Mouse (Mus musculus): ENCODE results near the gene Lgi1.

Lgi1 gene

DNA sequence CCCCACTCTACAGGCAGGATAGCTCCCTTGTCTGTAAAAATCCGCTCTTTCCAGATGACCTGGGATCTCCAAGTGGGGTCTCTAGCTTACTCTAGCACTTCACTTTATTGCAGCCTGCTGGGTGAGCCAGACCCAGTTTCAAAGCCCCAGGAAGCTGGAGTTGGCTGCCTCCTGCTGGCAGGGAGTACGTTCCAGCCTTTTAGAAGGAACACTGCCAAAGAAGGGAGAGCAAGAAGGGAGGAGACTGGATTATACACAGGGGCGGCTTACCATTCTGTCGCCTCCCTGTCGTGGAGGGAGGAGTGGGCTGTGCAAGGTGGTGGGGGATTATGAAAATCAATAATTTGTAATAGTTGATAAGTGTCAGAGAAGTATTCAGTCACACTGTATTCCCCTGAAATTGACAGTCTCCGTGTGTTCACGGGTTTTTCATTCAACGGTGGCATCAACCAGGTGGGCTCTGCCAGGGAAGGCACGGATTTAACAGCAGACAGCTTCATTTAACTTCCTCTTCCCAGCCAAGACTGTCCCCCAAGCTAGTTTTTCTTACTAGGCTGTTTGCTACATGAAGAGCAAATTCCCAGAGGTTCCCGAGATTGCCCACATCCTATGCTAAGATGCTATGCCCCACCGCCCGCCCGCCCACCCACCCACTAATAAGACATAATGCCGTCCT lies 369 bp upstream of the Lgi1 start:
- peak; percentile 85 for DNase-seq

DNA sequence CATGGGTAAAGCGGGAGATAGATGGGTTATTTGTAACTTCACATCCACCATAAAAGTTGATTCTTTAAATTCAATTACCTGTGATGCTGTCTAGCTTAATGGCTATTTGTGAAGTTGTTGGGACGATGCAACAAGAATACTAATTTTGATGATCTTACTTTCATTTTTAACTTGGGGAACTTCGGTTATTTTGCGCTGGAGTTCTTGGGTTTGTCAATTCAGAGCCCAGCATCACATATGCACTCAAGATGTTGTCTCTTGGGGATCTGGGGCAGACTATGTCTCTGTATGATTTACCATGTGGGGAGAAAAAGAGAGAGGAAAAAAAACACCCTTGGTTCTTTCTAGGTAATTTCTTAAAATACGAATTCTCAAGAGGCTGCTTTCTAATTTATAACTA lies 1.4 kb downstream of the Lgi1 start:
- no peak for DNase-seq

DNA sequence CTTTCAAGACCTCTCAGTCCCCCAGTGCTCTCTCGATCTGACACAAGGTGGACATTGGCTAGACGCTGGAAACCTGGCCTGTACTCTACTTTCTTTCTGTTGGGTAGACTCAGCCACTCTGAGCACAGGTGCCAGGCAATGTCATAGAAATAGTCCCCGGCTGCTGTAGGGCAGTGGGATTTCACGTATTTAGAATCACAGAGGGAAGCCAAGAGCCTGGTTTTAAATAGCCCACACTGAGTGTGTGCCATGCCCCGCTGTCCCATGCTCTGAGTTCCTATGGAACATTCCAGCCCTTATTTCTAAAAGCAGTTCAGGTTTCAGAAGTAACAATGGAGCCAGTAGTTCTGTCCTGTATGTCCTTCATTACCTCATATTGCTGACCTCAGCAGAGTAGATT lies 3.1 kb downstream of the Lgi1 start:
- no peak for DNase-seq

DNA sequence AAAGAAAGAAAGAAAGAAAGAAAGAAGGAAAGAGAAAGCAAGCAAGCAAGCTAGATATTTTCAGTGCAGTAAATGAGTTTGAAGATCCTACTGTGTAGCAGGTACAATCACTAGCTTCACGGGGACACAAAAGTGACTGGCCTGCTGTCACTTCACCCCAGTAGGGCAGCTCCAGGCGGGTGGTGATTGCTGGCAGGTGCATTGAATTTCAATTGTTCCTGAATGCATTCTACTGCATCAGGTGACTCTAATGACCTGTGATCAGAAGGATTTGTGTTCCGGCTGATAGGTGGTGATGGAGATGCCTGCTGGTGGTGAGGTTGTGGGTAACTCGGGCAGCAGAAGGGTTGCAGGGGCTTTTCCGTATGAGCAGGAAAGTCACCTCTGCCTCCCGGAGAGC lies 6.7 kb downstream of the Lgi1 start:
- no peak for DNase-seq

DNA sequence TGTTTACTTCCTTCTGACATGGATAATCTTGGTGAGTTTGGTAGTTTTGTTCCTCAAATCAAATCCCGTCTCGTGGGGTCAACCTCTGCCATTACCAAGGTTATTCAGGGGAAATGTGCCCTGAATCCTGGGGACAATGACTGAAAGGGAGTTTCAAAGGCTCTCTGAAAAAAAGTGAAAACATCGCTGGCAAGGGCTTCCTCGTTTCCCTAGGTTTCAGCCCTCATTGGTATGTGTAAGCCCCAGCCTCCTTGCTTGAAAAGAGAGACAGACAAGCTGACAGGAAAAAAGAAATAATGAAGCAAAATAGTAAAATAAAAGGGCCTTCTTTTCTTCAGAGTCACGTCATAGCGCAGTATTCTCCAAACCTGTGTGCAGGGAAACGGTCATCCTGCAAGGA lies 9.5 kb downstream of the Lgi1 start:
- no peak for DNase-seq

DNA sequence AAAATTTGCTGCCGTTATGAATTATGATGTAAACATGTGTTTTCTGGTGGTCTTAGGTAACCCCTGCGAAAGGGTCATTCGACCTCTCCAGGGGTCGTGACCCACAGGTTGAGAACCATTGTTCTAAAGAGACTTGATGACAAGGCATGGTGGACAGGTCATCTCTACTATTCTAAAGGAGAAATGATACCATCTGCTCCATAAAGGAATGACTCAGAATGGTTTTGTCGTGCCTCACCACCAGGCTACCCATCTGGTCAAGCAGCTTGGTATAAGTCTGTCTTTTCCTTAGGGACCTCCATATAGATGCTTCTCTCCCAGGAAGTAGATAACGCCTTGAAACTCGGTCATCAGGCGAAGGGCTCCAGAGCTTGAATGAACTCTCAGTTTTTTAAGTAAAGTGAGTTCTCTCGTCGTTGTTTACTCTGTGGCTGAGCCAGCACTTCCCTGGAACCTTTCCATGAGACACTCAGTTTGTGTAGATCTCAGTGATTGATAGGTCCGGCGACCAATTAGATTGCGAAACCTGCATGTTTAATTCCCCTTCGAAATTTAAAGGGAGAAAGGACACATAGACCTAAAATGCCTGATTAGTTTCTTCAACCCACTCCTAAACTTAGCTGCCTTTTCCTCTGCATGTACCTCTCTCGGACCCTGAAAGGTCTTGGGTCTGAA lies 10.5 kb downstream of the Lgi1 start:
- DNase-seq = no peak

DNA sequence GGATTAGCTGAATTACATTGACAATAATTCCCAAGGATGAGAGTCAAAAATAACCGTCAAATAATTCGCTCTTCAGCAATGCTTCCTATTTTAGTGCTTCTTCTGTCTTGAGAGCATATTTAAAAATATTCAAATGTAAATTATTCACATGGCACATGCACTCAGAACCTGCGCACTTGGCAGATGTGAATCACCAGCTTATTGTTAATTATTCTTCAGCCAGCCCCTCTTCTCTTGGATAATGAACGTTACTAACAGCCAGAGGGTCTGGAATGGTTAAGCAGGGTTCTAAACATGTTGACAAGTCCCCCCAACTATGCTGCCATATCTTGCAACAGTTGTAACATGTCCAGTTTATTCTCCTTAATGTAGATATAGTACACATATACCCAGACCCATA lies 11.9 kb downstream of the Lgi1 start:
- no peak for DNase-seq

DNA sequence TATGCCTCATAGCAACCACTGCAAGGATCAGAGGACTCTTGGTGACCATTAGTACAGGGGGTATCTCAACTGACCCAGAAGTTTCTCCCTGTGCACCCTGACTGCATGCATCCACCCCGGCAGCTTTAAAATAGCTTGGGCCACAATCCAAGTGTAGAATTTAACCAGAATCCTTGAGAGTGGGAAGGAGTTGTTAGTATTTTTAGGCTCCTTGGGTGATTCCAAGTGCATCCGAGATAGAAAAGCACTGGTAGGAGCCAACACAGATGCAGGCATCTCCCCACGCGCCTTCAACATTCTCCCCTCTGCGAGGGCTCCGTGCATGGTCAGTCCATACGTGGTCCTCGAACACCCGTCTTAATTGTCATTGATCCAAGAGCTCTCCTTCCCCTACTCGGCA lies 15.9 kb downstream of the Lgi1 start:
- no peak for DNase-seq

DNA sequence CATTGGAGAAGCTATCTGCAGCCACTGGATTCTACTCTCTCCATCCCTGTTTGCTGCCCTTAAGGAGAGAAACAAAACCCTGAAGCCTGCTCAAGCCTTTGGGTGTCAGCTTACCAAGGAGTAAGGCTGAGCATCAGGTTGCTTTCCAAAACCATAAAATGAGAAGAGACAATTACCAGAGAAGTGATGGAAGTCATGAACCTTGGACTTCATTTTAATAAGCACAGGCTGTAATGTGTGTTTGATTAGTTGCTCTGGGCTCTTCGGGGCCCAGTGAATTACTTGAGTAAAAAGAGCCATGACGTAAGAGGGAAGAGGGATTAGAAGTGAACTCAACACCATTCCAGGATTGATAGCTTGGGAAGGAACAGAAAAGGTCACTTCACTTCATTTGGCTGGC lies 18.1 kb downstream of the Lgi1 start:
- no peak for DNase-seq

DNA sequence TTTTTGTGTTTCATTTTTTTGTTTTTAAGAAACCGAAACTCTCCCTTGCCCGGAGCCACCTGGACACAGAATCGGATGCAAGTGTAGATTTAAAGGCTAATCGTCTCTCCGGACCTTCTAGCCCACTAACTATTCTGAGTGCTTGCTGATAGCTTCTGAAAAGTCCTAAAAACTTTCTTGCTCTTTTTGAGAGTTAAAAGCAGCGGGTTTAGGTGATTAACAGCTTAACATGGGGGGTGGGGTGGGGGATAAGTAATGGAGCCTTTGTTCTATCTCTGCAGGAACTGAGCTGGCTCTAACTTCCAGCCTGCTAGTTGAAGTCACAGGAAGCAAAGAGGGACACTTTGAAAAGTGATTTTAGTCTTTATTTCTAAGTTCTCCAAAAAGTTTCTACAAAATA lies 24.2 kb downstream of the Lgi1 start:
- no peak for DNase-seq

DNA sequence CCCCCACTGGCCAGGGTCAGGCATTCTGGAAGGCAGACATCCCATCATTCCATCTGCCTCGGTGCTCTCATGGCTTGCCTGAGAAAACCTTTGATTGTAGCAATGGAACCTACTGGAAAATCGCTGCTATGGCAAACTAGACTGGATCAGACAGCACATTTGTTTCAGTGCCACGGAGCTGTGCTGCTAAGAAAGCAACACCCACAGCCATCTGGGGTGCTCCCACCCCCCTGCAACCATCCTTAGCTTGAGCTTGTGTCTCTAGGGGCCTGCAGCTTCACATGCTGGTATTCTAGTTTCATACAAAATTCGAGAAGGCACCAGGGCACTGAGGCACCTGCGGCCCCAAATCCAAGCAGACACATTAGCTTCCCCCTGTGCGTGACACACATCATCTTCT lies 27.1 kb downstream of the Lgi1 start:
- peak; percentile 90 for DNase-seq

DNA sequence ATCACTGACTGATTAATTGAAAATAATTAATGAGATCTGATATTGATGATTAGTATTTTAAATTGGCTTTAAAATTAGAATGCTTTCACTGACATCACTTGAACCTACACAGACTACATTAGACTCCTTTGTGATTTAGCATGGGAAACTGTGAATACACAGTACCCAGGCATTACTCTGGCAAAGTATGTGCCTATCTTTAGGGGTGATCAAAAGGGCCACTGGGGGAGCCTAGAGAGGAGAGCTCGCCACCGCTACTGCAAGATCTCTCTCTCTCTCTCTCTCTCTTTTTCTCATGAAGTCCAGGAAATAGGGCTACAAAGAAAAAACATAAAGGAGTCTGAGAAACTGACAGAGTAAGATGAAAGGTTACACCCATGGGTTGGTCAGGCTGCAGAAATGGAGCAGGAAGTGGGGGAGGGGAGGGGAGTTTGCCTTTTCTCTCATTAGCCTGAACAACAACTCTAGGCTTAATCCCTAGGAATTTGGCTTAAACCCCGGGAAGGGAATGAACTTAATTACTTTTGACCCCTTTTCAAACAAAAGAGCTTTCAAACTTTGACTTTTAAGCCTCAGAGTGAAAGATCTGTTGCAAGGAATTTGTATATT lies 33.8 kb downstream of the Lgi1 start:
- no peak for DNase-seq

DNA sequence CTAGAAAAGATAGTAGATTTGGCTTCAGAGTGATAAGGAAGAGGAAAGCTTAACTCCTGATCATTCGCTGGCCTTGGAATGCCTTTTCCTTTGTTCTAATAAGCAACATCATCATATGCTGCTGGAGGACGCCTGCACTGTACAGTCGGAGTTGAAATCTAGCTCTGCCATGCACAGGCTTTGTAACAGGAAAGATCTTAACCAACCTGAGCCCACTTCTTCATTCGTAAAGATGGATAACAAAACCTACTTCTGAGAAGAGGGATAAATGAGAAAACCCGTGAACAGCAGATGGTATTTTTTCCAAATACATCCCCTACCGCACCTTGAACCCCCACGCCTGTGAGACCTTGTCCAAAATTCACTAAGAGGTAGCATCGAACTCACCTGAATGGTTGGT lies 43.8 kb downstream of the Lgi1 start:
- no peak for DNase-seq

DNA sequence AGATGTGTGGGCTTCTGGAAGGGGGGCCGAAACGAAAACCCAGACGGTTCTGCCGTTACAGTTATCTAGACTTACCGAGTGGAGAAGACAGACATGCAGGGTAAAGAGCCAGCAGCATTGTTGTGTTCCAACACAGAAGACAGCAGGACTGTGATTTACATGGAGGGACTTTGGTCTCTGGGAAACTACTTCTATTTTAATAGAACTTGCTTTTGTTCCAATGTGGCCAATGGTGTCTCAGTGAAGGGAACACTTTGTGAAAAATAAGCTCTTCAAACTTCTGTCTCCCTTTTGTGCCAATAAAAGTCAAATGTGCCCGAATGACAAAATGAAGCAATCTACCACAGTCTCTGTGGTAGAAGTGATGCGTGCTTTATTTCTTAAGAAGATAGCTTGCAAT lies 50.8 kb downstream of the Lgi1 start:
- peak; percentile 34 for DNase-seq

DNA sequence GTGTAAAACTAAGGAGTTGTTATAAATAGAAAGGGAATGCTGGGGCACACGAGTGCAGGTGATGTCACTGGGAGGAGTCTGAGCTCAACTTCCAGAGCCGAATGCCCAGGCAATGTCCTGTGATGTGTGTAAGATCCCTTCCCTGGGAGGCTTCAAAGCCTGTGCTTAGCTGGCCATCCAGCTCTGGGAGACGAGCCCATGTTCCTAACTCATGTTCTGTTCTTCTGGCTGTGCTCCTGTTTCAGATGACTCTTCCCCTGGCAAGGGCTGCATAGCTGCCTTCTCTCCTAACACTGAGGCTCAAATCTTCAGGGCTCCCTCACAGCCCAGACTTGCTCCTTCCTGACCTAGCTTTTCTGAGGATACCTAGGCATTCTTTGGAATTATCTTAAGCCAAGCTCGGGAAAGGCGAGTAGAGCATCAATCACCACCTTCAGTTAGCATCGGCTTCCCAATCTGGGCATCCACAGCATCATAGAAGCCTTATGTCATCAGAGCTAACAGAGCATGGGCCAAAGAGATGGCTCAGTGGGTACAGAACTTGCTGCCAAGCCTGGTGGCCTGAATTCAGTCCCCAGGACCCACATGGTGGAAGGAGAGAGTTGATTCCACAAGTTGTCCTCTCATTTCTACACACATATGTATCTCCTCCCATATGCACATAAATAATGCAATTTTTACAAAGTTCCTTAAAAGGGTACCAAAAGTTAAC lies 52.4 kb downstream of the Lgi1 start:
- peak; percentile 62 for DNase-seq

DNA sequence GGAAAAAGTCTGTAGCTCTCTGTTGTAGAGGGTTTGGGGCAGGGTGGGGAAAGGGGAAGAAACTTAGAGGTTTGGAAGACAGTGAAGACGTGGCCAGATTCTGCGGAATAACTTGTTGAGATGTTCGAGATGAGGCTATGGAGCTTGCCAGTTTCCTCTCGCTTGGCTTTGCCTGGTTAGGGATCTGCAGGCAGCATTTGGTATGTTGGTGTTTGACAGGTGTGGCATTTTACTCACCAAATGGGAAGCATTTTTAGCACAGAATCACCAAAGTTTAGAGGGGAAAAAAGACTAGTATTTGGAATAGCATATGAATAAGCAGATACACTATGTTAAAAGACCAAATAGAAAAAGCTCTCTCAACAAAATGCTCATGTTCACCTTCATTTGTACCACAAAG lies 54.0 kb downstream of the Lgi1 start:
- peak; percentile 53 for DNase-seq

DNA sequence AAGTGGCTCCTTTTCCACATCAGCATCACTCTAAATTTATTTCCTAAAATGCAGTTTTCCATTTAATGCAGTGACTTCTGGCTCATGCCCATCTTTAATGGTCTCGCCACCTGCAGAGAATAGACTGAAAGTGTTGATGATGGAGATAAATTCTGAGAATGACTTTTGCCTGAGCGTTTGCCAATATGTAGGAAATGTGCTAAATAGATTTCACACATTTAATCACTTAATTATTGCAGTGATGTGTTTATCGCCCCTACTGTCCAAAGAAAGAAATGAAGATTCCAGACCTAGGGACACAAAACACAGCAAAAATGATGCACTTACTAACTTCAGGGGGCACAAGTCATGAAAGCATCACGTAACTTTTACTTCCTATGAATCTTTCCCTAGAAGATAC lies 54.8 kb downstream of the Lgi1 start:
- no peak for DNase-seq

DNA sequence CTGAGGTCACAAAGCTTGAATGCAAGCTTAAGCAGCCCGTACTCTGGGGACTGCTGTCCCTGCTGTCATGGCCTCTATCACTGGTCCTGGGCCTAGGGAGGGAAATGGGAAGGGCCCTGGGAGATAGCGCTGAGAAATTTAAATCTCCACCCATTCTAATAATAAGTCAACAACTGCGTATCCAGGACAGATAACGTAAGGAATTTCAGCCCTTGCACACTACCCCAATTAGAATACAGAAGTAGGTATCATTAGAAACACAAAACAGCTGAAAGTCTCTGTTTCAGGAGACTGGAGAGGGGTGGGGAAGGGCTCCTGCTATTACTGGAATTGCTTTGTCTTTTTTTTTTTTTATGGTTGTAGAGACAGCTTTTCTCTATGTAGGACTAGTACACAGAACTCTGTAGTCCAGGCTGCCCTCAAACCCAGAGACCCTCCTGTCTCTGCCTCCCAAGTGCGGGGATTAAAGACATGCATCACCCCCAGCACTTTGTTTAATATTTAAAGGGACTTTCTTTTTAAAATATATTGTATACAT lies 56.4 kb downstream of the Lgi1 start:
- no peak for DNase-seq

DNA sequence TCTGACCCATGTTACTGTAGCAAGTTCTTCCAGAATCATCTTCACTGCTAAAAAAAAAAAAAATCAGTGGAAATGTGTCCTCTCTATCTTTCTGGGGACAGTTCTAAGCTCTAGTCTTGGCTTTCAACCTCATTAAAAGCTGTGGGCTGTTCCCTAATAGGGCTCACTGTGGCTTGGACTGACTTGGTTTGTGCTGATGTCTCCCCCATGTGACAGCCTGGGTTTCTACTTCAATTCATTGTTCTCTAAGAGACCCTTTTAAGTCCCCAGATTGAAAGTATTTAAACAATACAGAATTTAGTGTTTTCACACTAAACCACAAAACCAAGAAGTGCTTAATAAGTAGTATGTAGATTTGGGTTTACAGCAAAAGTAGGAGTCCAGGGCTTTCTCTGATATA lies 59.4 kb downstream of the Lgi1 start:
- DNase-seq = no peak

DNA sequence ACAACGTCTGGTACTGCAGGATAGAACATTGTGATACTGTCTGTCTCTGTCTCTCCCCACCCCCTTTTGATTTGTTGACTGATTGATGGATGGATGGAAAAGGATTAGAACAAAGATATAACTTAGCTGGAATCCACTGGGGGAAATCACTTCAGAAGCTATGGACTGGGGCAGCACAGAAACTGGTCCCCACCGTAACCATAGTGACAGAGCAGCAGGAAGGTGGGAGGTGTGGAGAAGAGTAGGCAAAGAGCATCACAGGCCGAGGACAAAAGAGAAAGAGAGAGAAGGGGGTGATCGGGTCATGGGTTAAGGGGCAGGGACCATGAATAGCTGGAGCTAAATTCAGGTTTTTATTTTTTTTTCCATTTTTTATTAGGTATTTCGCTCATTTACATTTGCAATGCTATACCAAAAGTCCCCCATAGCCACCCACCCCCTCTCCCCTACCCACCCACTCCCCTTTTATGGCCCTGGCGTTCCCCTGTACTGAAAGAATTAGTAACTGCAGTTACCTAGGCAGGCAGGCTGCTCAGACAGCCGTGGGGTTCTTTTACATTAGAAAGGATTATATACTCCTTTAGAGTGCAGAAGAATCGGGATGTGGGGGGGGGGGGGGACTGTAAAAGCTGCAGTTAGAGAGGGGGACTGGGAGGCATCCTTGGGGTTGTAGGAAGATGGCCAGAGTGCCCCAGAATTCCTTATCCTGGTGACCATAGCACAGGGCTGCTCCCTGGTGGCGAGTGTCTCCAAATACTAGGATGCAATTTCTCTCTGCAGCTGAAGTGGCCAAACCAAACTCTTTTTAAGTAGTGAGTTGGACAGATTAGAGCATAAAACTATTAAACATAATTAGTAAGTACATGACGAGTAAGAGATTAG lies 60.1 kb downstream of the Lgi1 start:
- DNase-seq = no peak

DNA sequence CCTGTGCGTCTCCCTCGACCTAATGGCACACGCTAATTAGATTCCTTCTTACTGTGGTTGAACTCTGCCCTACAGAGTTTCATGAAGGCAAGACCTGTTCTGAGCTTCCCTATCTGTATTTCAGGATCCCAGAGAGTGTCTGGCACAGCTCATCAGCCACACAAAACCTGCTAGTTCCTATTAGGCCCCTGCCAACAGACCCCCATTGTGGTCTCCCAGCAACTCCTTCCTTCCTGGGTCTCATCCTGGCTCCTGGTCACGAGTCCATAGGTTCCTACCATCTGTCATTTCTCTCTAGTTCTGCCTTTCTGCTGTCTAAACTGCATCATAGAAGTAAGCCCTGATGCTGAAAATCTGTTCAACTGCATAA lies 60.7 kb downstream of the Lgi1 start:
- no peak for DNase-seq

DNA sequence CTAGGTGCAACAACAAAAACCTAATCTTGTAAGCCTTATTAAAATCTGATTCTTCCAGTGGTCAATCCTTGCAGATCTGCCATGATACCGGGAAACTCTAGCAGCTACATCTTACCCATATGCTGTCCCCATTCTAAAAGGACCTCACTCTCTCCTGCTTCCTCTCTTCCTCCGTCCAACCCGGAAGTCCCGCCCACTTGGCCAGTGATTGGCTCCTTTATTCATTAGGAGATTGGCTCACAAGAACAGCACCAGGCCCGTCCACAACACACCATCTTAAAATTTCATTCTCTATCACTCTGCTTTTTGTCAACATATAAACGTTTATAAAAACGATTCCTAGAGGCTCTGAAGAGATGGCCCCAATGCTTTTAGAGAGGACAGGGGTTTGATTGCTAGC lies 61.5 kb downstream of the Lgi1 start:
- DNase-seq = no peak

DNA sequence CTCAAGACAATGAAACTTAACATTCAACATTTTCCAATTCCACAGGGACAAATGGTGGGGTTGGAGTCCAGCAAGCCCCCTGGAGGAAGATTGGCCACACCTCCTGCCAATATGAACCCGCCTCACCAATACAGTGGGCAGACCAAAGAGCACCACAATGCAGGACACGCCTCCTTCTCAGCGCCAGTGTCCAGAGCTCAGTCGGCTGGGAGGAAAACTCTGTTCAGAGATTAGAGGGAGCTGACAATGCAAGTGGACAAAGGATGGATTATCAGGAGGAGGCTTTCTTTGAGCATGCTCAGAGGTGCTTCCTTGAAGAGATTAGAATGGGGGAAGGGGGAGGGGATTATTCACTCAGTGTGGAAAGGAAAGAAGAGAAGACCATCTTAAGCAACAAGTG lies 62.7 kb downstream of the Lgi1 start:
- no peak for DNase-seq
